Mouse (Mus musculus) heart, postnatal 0 days (tissue): ENCODE measurements around the gene Gm3854.

Experiments used
- CTCF ChIP-seq: IDR thresholded peaks from 2 replicates; pipeline ENCODE4 v1.5.1; 2016; ENCODE audit warnings: antibody characterized with exemption, control low read depth, low read depth
- EP300 ChIP-seq: IDR thresholded peaks from 2 replicates; pipeline ENCODE4 v1.6.1; 2016; ENCODE audit warnings: antibody characterized with exemption, low read depth

DNA sequence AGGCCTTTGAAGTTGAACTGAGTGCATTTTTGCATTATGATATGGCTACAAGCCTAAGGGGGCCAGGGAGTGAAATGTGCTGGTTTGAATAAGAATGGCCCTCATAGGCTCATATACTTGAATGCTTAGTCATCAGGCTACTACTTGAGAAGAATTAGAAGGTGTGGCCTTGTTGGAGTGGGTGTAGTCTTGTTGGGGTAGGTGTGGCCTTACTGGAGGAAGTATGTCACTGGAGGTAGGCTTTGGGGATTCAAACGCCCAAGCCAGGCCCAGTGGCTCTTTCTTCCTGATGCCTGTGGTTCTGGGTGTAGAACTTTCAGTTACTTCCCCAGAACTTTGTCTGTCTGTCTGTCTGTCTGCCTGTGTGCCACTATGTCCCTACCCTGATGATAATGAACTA lies 21.2 kb downstream of the Gm3854 start:
- no peak for TF ChIP-seq CTCF
- TF ChIP-seq EP300, result no peak
